Mouse (Mus musculus): Measurements from ENCODE around the gene Col4a6. TPM values are rescaled to one million over a fixed set of nuclear protein-coding genes. Genes with fewer than 3 reads are reported as not detected.

The Col4a6 gene
- total RNA-seq (2018; cell fraction: chromatin; rRNA removed): under 1 TPM in 1 of 26 experiments, not detected in 25; 0.57 TPM
- total RNA-seq (2018; cell fraction: cytosol; rRNA removed): not detected
- under 1 TPM in 1 of 26 experiments, not detected in 25; 0.10 TPM for total RNA-seq (2018; cell fraction: nucleus; rRNA removed)
- not detected in 3 replicates for polyA plus RNA-seq (2018)

DNA sequence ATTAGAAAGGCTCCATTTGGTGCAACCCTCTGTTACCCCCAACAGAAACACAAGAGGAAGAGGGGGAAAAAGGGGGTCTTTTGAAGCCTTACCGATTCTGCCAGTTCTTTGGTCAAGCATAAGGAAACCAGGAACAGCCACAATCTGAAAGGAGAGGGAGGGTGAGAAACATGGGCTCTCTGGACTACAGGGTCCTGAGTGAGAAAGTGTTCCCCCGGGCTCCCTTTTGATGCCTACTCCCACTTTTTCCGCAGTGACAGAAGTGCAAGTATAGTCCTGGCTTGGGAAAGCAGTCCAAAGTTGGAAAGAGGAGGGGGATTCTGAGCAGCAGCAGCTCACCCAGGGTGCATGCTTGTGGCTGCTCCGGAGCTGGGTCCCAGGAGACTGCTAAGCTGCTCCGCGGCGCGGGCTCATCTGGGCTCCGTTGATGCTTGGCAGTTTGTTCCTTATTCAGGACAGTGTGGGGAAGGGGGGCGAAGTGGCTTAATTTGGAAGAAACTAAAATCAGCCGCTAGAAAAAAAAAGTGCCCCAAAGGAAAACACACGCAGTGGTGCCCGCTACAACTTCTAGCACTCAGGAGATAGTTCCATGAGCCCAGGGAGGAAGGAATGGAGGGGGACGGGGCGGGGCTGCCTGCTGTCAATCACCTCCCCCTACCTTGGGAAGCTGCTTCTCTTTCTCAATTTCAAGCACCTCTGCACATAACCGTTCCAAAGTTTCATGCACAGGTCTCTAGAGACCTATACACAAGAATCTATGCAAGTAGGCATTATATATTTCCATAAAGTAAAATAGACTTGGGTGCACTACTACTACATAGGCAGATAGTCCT, at the start of gene Col4a6:
Gene Col4a6, minus strand, starts transcription at position 607 of the 833 bp plus-strand sequence.
- no peaks in the 10 kb centered on the region for H3K36me3 ChIP-seq (ENCODE audit: inconsistent target)
- H3K4me3 ChIP-seq (ENCODE audit: inconsistent target): no peak within 1 kb of the TSS
- H3K27ac ChIP-seq: no peak within 1 kb of the TSS
- 16% methylated on average over 11 of the region's 16 CpGs for WGBS (ENCODE audit: missing documents)
- H3K79me2 ChIP-seq (ENCODE audit: inconsistent target): no peaks in the 10 kb centered on the region

- no peaks in the 10 kb centered on the region for H3K79me2 ChIP-seq (ENCODE audit: inconsistent target)
- whole genome bisulfite sequencing (ENCODE audit: missing documents): 88% methylated on average over 1 of the region's 1 CpGs
- no peaks in the 10 kb centered on the region for H3K36me3 ChIP-seq (ENCODE audit: inconsistent target)
- no peak overlapping the region for H3K27ac ChIP-seq
- H3K4me3 ChIP-seq (ENCODE audit: inconsistent target): no peak overlapping the region
Measured at GRCm38 (mm10) chrX:141503125-141503524, 29.2 kb upstream of the Col4a6 start.

DNA sequence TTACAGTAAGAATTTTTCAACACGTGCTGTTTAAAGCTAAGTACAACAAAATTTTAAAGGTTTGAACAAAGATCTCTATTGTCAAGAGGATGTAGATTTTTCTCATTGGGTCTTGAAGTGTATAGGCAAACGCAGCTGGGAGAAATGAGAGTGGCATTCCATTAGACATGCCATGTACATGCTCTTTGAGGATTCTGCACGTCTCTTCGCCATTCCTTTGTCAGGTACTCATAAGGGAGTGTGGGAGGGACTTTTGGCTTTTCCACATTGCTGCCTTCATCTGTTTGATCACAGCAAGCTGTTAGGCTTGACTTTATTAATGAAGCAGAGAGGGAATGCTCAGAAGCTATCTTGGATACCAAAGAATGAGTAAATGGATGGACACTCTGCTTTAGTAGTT, 20.7 kb upstream of the Col4a6 start:
- no peaks in the 10 kb centered on the region for H3K36me3 ChIP-seq (ENCODE audit: inconsistent target)
- no peak overlapping the region for H3K4me3 ChIP-seq (ENCODE audit: inconsistent target)
- no peak overlapping the region for H3K27ac ChIP-seq
- WGBS (ENCODE audit: missing documents): 93% methylated on average over 4 of the region's 4 CpGs
- H3K79me2 ChIP-seq (ENCODE audit: inconsistent target): no peaks in the 10 kb centered on the region

DNA sequence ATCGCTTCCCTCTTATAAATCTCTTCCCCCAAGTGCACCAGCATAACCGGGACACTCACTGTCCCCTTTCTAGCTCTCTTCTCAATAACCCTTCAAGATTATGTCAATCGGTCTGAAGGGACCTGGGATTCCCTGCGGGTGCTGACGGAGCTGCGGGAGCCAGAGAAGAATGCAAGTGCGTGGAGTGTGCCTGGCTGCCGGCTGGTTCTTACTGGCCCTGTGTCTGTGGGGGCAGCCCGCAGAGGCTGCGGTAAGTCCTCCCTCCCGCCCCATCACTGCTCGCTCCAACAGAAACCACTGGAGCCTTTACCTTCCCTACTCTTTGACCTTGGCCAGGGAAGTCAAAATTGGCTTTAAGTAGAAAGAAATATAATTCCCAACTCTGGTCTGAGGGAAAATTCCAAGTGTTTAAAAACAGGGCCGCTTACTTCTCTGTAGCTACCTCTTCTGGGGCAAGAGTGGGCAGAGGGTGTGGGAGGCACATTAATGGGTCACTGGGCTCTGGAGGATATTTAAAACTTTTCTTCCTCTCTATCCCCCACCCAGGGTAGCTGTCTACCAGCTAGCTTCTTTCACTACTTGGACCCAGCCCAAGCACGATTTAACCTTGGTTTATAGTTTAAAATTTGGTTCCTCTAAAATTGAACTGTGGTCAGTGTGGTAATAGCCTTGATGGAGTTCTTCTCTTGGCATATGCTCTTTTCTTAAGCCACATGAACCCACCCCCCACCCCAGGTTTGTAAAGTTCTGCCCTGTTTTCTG, 1.9 kb upstream of the Col4a6 start:
- Histone ChIP-seq H3K79me2 (ENCODE audit: inconsistent target) (no peaks in the 10 kb centered on the region), H3K27ac (no peak overlapping the region), H3K36me3 (ENCODE audit: inconsistent target) (no peaks in the 10 kb centered on the region), H3K4me3 (ENCODE audit: inconsistent target) (peak overlapping the region; percentile 30)
- 15% methylated on average over 14 of the region's 14 CpGs for WGBS (ENCODE audit: missing documents)

DNA sequence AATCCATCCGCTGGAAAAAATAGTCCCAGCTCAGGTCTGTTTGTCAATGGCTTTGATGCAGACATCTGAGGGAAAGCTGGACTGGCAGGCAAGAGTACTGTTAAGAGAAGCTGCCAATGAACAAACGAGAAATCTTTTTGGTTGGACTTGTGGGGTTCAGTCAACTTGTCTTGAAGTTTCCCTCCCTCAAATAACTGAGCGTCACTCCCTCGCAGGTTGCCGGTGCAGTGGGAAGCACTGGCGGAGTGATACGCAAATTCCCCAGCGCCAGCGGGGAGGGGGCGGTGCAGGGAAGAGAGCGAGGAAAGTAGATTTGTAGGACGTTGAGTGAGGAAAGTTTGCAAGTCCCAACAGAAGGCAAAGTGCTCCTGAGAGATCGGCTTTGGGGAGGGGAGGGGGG, 1.2 kb upstream of the Col4a6 start, which contains the start of gene Col4a5:
Gene Col4a5, plus strand, starts transcription at position 276 of the 400 bp plus-strand sequence.
- no peaks in the 10 kb centered on the region for H3K79me2 ChIP-seq (ENCODE audit: inconsistent target)
- H3K4me3 ChIP-seq (ENCODE audit: inconsistent target): peak within 1 kb of the TSS; percentile 30
- H3K36me3 ChIP-seq (ENCODE audit: inconsistent target): no peaks in the 10 kb centered on the region
- H3K27ac ChIP-seq: no peak within 1 kb of the TSS
- 11% methylated on average over 12 of the region's 13 CpGs for WGBS (ENCODE audit: missing documents)

- 87% methylated on average over 1 of the region's 1 CpGs for WGBS (ENCODE audit: missing documents)
Measured at GRCm38 (mm10) chrX:141447936-141448335, 25.9 kb downstream of the Col4a6 start.

DNA sequence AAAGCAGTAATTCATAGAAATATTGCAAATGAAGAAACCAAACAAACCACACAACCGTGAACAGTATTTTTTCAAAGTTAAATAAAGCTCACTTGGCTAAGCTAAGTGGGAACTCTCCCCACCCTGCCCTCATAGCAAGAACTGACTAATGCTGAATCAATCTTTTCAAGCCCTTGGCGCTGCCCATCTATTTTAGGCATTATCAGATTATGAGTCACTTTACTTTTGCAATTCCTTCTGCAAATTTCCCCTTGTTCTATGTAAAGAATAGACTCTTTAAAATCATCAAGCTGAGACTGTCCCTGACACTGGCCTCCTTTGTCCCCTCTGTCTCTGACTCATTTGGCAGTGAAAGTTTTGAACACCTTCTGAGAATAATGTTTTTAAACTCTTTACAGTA, 34.5 kb downstream of the Col4a6 start:
- Histone ChIP-seq H3K36me3 (ENCODE audit: inconsistent target) (no peaks in the 10 kb centered on the region), H3K4me3 (ENCODE audit: inconsistent target) (no peak overlapping the region), H3K79me2 (ENCODE audit: inconsistent target) (no peaks in the 10 kb centered on the region), H3K27ac (no peak overlapping the region)
- WGBS (ENCODE audit: missing documents): 30% methylated on average over 1 of the region's 2 CpGs

More at GRCm38 (mm10) chrX:141447936-141448335, 25.9 kb downstream of the Col4a6 start:
- Histone ChIP-seq H3K27ac (no peak overlapping the region), H3K36me3 (ENCODE audit: inconsistent target) (no peaks in the 10 kb centered on the region), H3K4me3 (ENCODE audit: inconsistent target) (no peak overlapping the region), H3K79me2 (ENCODE audit: inconsistent target) (no peaks in the 10 kb centered on the region)

GRCm38 (mm10) chrX:141436780-141437179, 37.1 kb downstream of the Col4a6 start:
- WGBS (ENCODE audit: missing documents): 90% methylated on average over 6 of the region's 6 CpGs
- Histone ChIP-seq H3K4me3 (ENCODE audit: inconsistent target) (no peak overlapping the region), H3K36me3 (ENCODE audit: inconsistent target) (no peaks in the 10 kb centered on the region)

DNA sequence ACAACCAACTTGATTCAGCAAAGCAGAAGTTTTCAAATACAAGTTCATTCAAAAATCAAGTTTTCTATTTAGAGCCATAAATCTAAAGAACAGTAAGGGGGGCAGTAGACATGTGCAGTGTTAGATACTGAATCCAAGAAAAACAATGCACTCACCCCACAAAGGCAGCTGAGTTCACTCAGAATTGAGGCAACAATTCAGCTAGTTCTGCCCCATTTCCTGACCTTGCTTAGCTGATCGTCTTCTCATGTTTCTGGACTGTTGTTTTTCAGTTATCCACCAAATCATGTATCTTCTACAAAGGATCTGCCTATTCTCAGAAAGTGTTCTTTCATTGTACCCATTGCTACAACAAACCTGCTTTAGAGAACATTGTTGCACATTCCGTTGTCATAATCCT, 58.6 kb downstream of the Col4a6 start:
- H3K4me3 ChIP-seq (ENCODE audit: inconsistent target): no peak overlapping the region
- WGBS (ENCODE audit: missing documents): 89% methylated on average over 2 of the region's 2 CpGs
- H3K79me2 ChIP-seq (ENCODE audit: inconsistent target): no peaks in the 10 kb centered on the region
- H3K27ac ChIP-seq: no peak overlapping the region
- H3K36me3 ChIP-seq (ENCODE audit: inconsistent target): no peaks in the 10 kb centered on the region

More at GRCm38 (mm10) chrX:141436780-141437179, 37.1 kb downstream of the Col4a6 start:
- Histone ChIP-seq H3K27ac (no peak overlapping the region), H3K79me2 (ENCODE audit: inconsistent target) (no peaks in the 10 kb centered on the region)

GRCm38 (mm10) chrX:141396243-141396642, 77.6 kb downstream of the Col4a6 start:
- WGBS (ENCODE audit: missing documents): 86% methylated on average over 3 of the region's 3 CpGs
- no peak overlapping the region for H3K27ac ChIP-seq
- H3K79me2 ChIP-seq (ENCODE audit: inconsistent target): no peaks in the 10 kb centered on the region
- no peaks in the 10 kb centered on the region for H3K36me3 ChIP-seq (ENCODE audit: inconsistent target)
- H3K4me3 ChIP-seq (ENCODE audit: inconsistent target): no peak overlapping the region

DNA sequence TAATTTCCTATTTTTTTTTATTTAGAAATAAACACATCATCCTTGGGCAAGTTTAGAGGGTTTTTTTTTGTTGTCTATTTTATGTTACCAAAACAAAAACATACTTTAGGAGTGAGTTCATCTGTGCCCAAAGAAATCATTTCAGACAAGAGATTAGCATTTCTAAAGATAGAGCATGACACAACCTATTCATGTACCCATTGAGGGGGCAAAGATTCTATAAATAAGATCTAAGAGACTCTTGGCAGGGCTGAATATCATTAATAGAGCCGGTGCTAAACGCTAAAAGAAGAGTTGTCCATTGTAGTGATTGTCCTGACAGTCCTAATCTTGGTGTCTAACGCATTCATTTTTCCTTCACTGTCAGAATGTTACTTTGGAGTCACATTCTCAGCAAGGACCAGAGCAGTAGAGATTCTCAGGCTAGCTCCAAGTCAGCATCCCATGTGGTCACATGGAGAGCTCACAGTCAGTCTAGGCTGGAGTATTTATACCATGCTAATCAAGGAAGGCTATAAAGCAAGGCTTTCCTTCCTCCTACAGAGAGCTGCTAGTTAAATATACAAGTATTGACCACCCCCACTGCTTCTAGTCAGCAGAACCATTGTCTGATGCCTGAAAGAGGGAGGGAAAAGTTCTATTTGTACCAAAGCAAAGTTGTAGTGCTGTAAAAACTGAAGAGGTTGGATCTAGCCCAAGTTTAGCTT, 88.3 kb downstream of the Col4a6 start:
- no peak overlapping the region for H3K27ac ChIP-seq
- H3K36me3 ChIP-seq (ENCODE audit: inconsistent target): no peaks in the 10 kb centered on the region
- no peak overlapping the region for H3K4me3 ChIP-seq (ENCODE audit: inconsistent target)
- 93% methylated on average over 3 of the region's 3 CpGs for WGBS (ENCODE audit: missing documents)
- H3K79me2 ChIP-seq (ENCODE audit: inconsistent target): no peaks in the 10 kb centered on the region

- no peak overlapping the region for H3K4me3 ChIP-seq (ENCODE audit: inconsistent target)
- H3K36me3 ChIP-seq (ENCODE audit: inconsistent target): no peaks in the 10 kb centered on the region
- H3K27ac ChIP-seq: no peak overlapping the region
- WGBS (ENCODE audit: missing documents): 77% methylated on average over 2 of the region's 2 CpGs
- H3K79me2 ChIP-seq (ENCODE audit: inconsistent target): no peaks in the 10 kb centered on the region
Measured at GRCm38 (mm10) chrX:141384632-141385031, 89.2 kb downstream of the Col4a6 start.

DNA sequence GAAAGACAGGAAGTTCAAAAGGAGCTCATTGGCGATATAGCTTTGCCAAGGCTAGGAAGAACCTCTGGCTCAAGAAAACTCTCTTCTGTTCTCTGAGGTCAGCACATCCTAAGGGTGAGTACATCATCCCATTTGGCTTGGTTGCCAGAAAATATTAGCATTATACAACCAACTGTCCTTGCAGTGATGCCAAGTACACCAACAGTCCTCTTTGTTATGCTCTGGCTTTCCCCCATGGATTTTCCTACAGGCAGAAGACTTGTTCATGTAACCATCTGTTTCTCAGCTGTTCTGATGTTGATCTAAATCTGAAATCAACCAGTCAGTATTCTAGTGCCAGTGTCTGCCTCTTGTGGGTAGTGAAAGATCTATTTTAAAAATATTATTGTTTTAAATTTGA, 103.6 kb downstream of the Col4a6 start:
- Histone ChIP-seq H3K4me3 (ENCODE audit: inconsistent target) (no peak overlapping the region), H3K36me3 (ENCODE audit: inconsistent target) (no peaks in the 10 kb centered on the region)
- WGBS (ENCODE audit: missing documents): 73% methylated on average over 1 of the region's 1 CpGs

DNA sequence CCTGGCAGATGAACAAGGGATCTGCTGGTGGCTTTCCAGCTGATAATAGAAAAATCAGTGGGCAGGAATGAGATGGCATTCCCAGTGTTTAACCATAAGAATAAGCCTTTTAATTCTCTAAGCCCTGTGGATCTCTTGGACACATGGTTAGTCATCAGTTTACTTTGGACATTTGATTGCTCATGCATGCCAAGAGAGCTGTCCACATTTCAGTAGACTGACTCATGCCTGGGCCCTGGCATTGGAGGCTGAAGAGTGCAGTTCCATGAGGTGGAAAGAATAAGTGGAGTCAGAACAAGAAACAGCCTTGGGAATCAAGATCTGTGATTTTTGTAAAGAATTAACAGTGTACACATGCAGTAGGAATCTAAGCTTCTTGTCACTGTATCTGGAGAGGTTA, 110.5 kb downstream of the Col4a6 start:
- H3K27ac ChIP-seq: no peak overlapping the region
- H3K4me3 ChIP-seq (ENCODE audit: inconsistent target): no peak overlapping the region
- no peaks in the 10 kb centered on the region for H3K36me3 ChIP-seq (ENCODE audit: inconsistent target)
- H3K79me2 ChIP-seq (ENCODE audit: inconsistent target): no peaks in the 10 kb centered on the region

More for the DNA sequence above, 103.6 kb downstream of the Col4a6 start:
- Histone ChIP-seq H3K27ac (no peak overlapping the region), H3K79me2 (ENCODE audit: inconsistent target) (no peaks in the 10 kb centered on the region)
